Mouse (Mus musculus): ENCODE measurements around the gene Camp. TPM values are rescaled to one million over a fixed set of nuclear protein-coding genes. Genes with fewer than 3 reads are reported as not detected.

Gene Camp
- polyA plus RNA-seq (2014; fragmentation: Nextera tagmentation; extraction: Ambion mirVana): 0.61 TPM in 1 of 2 replicates, not detected in the other

DNA sequence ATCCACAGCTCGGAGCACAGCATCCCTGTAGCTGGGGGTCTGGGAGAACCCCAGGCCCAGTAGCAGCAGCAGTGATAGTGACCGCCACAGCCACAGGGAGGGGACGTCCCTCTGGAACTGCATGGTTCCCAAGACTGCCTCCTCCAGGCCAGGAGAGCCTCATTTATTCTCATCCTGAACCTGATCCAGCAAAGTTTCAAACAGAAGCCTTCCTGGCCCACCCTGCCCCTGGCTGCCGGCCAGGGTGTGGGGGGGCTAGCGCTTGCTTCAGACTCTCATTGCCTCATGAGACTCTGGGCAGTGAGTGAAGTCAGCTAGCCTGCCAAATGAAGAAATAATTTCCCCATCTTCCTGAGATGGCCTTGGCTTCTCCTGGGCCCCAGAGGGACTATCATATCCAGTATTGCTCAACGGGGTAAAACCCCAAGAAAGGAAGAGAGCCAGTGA is at the start of gene Camp:
Camp (minus strand) TSS at position 306 of the 447 bp plus-strand sequence.
- H3K4me3 ChIP-seq (ENCODE audit: low read depth, low read length): no peak within 1 kb of the TSS

DNA sequence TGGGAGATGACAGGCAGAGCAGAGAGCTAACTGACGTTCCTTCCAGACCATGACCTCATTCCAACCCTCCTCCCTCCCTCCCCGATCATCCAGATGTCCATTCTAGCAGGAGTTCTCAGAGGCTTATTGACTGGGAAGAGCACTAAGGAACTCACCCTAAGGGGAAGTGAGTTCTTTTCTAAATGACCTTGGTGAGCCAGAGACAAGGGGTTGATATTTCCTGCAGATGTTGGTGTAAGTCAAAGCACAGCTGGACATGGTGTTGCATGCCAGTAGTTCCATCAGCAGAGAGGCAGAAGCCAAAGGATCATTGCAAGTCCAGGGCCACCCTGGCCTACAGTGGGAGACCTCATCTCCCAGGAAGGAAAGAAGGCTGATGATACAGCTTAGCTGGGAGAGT is 48.6 kb upstream of the Camp start:
- Histone ChIP-seq H3K27ac (replicated peaks; ENCODE audit: low read depth, low read length) (no peak overlapping the region), H3K36me3 (ENCODE audit: control insufficient read depth, insufficient read depth, low read length) (peaks cover 3% of the 10 kb centered on the region; the same call in 1 of the 2 replicates), H3K9ac (ENCODE audit: low read length) (no peak overlapping the region), H3K27me3 (ENCODE audit: control insufficient read depth, insufficient read depth, low read length) (no peaks in the 10 kb centered on the region), H3K4me1 (ENCODE audit: control insufficient read depth, insufficient read depth, low read length) (peaks cover 5% of the 10 kb centered on the region; the same call in 1 of the 2 replicates), H3K4me2 (ENCODE audit: low read depth, severe bottlenecking) (no peak overlapping the region), H3K9me3 (ENCODE audit: control insufficient read depth, low read length) (no peaks in the 10 kb centered on the region), H3K4me3 (ENCODE audit: low read depth, low read length) (no peak overlapping the region)
- no peak for ATAC-seq (ENCODE audit: insufficient number of reproducible peaks, low FRiP score, low TSS enrichment, low read depth)
- 48% methylated on average over 2 of the region's 2 CpGs for WGBS
- no peak for DNase-seq (ENCODE audit: low spot score)

More for the DNA sequence above, at the start of gene Camp:
- DNase-seq (ENCODE audit: low spot score): no peak
- no peak within 1 kb of the TSS for H3K4me2 ChIP-seq (ENCODE audit: low read depth, severe bottlenecking)
- no peaks in the 10 kb centered on the region for H3K9me3 ChIP-seq (ENCODE audit: control insufficient read depth, low read length)
- ATAC-seq (ENCODE audit: insufficient number of reproducible peaks, low FRiP score, low TSS enrichment, low read depth): no peak
- H3K27ac ChIP-seq (replicated peaks; ENCODE audit: low read depth, low read length): no peak within 1 kb of the TSS
- no peaks in the 10 kb centered on the region; the same call in 1 of the 2 replicates for H3K36me3 ChIP-seq (ENCODE audit: control insufficient read depth, insufficient read depth, low read length)
- H3K4me1 ChIP-seq (ENCODE audit: control insufficient read depth, insufficient read depth, low read length): no peaks in the 10 kb centered on the region
- WGBS: 80% methylated on average over 5 of the region's 6 CpGs
- no peaks in the 10 kb centered on the region for H3K27me3 ChIP-seq (ENCODE audit: control insufficient read depth, insufficient read depth, low read length)
- H3K9ac ChIP-seq (ENCODE audit: low read length): no peak within 1 kb of the TSS

DNA sequence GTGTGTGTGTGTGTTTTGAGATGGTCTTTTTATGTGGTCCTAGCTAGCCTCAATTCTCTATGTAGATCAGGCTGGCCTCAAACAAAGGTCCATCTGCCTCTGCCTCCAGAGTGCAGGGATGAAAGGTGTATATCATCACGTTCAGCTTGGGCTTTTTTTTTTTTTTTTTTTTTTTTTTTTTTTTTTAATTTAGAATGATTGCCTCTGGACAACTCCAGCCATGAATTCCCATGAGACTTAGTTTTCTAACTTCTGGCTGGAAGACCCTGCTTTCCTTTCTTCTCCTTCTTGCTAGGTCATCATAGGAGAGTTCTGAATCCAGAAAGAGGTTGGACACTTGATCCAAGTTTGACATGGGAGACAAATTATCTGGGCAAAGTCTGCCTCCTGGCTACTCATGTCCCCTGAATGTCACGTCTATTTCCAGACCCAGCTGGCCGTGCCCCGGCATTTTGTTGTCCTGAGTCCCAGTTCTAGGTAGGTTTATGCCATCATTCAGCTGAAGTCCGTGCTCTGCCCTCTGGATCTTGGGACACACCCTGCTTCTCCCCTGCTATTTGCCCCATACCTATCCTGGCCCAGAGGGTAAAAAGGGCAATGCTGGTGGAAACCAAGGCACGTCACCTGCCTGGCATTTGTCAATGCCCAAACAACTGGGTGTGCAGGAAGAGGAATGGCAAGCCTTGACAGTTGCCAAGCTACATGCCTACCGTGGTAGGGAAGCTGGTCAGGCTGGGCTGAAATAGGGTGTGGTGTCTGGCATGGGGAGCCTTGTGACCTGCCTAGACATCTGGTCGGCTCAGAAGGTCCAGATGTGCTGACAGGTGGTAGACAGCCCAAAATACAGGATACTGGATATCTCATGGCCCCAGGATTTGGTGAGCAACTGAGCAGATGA is 47.1 kb upstream of the Camp start:
- Histone ChIP-seq H3K9me3 (ENCODE audit: control insufficient read depth, low read length) (no peaks in the 10 kb centered on the region), H3K9ac (ENCODE audit: low read length) (no peak overlapping the region), H3K27me3 (ENCODE audit: control insufficient read depth, insufficient read depth, low read length) (no peaks in the 10 kb centered on the region), H3K27ac (replicated peaks; ENCODE audit: low read depth, low read length) (no peak overlapping the region), H3K36me3 (ENCODE audit: control insufficient read depth, insufficient read depth, low read length) (peaks cover 15% of the 10 kb centered on the region; the same call in 1 of the 2 replicates), H3K4me3 (ENCODE audit: low read depth, low read length) (no peak overlapping the region), H3K4me1 (ENCODE audit: control insufficient read depth, insufficient read depth, low read length) (peaks cover 5% of the 10 kb centered on the region; the same call in 1 of the 2 replicates), H3K4me2 (ENCODE audit: low read depth, severe bottlenecking) (no peak overlapping the region)
- 82% methylated on average over 8 of the region's 8 CpGs for WGBS
- DNase-seq (ENCODE audit: low spot score) (no peak), ATAC-seq (ENCODE audit: insufficient number of reproducible peaks, low FRiP score, low TSS enrichment, low read depth) (no peak)

DNA sequence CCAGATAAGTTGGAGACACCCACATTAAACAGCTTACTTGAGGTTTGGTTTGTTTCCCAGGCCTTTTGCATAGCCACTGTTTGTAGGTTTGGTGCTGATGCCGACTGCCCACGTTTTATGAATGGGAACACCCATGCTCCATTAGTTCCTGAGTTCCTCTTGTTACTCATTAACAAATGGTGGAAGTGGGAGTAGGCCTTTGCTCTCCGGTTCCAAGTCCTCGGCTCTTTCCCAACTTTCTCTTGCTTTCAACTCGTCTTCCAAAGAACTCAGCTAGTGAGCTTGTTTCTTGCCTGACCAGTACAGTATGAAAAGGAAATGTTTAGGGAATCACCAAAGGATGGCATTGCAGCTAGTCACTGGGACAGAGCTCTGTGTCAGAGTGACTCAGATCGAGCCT is 46.2 kb upstream of the Camp start:
- Histone ChIP-seq H3K27ac (replicated peaks; ENCODE audit: low read depth, low read length) (no peak overlapping the region), H3K4me1 (ENCODE audit: control insufficient read depth, insufficient read depth, low read length) (peaks cover 5% of the 10 kb centered on the region; the same call in 1 of the 2 replicates), H3K9ac (ENCODE audit: low read length) (no peak overlapping the region), H3K4me3 (ENCODE audit: low read depth, low read length) (no peak overlapping the region), H3K27me3 (ENCODE audit: control insufficient read depth, insufficient read depth, low read length) (no peaks in the 10 kb centered on the region), H3K36me3 (ENCODE audit: control insufficient read depth, insufficient read depth, low read length) (peaks cover 23% of the 10 kb centered on the region; the same call in 1 of the 2 replicates), H3K4me2 (ENCODE audit: low read depth, severe bottlenecking) (no peak overlapping the region), H3K9me3 (ENCODE audit: control insufficient read depth, low read length) (no peaks in the 10 kb centered on the region)
- WGBS: 91% methylated on average over 6 of the region's 6 CpGs
- DNase-seq (ENCODE audit: low spot score): no peak
- ATAC-seq (ENCODE audit: insufficient number of reproducible peaks, low FRiP score, low TSS enrichment, low read depth): no peak

DNA sequence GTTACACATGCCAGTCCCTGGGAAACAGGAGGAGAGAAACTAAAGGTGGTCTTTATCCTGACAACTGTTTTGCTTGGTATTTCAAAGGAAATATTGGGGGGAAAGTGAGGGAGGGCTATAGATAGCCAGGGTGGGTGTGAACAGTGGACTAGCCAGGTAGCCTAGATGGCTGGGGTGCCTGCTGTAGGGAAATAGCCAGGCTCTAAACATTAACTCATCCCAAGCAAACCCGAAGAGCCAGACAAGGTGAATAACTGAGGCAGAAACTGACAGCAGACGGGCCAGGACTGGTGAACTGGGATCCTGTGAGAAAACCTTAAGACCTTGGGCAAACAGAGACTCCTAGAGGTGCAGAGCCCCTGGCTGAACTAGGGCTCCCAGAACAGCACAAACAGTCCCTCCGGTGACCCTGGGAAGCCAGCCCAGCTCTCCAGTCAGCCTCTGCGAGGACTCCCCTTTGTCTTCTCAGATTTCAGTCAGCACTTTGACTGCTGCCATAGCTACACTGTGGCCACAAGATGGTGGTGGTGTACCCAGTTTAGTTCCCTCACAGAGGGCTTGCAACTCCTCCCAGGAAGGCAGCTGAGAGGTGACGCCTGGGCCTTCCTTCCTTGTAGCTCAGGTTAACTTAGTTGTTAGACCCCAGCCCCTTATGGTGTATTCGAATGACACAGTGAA is 45.1 kb upstream of the Camp start:
- peak; percentile 85 for DNase-seq (ENCODE audit: low spot score)
- peak; percentile 84 for ATAC-seq (ENCODE audit: insufficient number of reproducible peaks, low FRiP score, low TSS enrichment, low read depth)
- H3K27ac ChIP-seq (replicated peaks; ENCODE audit: low read depth, low read length): peak overlapping the region; percentile 79
- H3K27me3 ChIP-seq (ENCODE audit: control insufficient read depth, insufficient read depth, low read length): no peaks in the 10 kb centered on the region
- H3K9me3 ChIP-seq (ENCODE audit: control insufficient read depth, low read length): no peaks in the 10 kb centered on the region
- H3K4me2 ChIP-seq (ENCODE audit: low read depth, severe bottlenecking): no peak overlapping the region
- WGBS: 25% methylated on average over 6 of the region's 6 CpGs
- H3K36me3 ChIP-seq (ENCODE audit: control insufficient read depth, insufficient read depth, low read length): peaks cover 30% of the 10 kb centered on the region; the same call in 1 of the 2 replicates
- H3K4me1 ChIP-seq (ENCODE audit: control insufficient read depth, insufficient read depth, low read length): peaks cover 5% of the 10 kb centered on the region; the same call in 1 of the 2 replicates
- H3K9ac ChIP-seq (ENCODE audit: low read length): peak overlapping the region; percentile 52
- no peak overlapping the region for H3K4me3 ChIP-seq (ENCODE audit: low read depth, low read length)

DNA sequence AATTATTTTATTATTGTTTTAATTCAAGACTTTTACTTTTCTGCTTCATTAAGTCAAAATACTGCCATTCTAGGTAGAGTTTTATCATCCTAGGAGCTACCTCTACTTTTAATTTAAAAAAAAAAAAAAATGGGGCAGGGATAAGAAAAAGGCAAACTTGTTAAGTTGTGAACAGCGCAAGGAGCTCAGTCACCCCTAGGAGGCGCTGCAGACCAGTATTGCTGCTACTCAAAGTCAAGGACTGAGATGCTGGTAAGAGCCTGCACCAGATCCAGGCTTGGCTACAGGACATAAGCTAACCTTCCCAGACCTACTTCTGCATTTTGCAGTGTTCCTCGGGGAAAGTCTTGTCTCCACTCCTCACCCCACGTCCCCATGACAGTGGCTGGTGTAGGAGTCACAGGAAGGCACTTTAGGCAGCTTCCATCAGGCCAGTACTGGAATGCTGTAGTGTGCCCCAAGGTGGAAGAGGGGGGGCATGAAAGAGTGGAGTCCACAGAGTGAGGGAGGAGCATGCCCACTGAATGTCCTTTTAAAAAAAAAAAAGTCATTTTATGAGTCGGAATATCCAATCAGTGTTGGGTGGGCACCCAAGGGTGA is 43.3 kb upstream of the Camp start:
- 72% methylated on average over 5 of the region's 5 CpGs for WGBS
- Histone ChIP-seq H3K36me3 (ENCODE audit: control insufficient read depth, insufficient read depth, low read length) (peaks cover 40% of the 10 kb centered on the region), H3K4me3 (ENCODE audit: low read depth, low read length) (no peak overlapping the region), H3K27me3 (ENCODE audit: control insufficient read depth, insufficient read depth, low read length) (no peaks in the 10 kb centered on the region), H3K9ac (ENCODE audit: low read length) (no peak overlapping the region), H3K4me2 (ENCODE audit: low read depth, severe bottlenecking) (no peak overlapping the region), H3K27ac (replicated peaks; ENCODE audit: low read depth, low read length) (no peak overlapping the region), H3K9me3 (ENCODE audit: control insufficient read depth, low read length) (no peaks in the 10 kb centered on the region), H3K4me1 (ENCODE audit: control insufficient read depth, insufficient read depth, low read length) (peaks cover 5% of the 10 kb centered on the region; the same call in 1 of the 2 replicates)
- ATAC-seq (ENCODE audit: insufficient number of reproducible peaks, low FRiP score, low TSS enrichment, low read depth): no peak
- peak; percentile 89 for DNase-seq (ENCODE audit: low spot score)

DNA sequence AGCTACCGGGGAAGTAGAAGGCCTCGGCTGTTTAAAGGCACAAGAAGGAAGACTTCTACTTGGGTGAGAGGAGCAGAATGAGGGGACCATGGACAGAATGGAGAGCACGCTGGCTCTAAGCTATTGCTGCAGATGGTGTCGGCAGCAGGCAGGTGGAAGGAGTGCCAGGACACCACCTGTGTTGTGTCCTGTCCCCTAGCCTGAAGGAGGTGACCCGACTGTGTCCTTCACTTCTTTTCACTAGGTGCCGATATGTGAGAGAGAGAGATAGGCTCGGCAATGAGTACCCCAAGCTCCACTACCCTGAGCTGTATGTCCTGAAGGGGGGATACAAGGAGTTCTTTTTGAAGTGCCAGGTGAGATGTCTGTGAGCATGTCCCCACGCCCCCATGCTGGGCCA is 42.1 kb upstream of the Camp start:
- Histone ChIP-seq H3K4me1 (ENCODE audit: control insufficient read depth, insufficient read depth, low read length) (peaks cover 5% of the 10 kb centered on the region; the same call in 1 of the 2 replicates), H3K27me3 (ENCODE audit: control insufficient read depth, insufficient read depth, low read length) (no peaks in the 10 kb centered on the region), H3K27ac (replicated peaks; ENCODE audit: low read depth, low read length) (no peak overlapping the region), H3K9me3 (ENCODE audit: control insufficient read depth, low read length) (no peaks in the 10 kb centered on the region), H3K36me3 (ENCODE audit: control insufficient read depth, insufficient read depth, low read length) (peaks cover 46% of the 10 kb centered on the region), H3K9ac (ENCODE audit: low read length) (no peak overlapping the region), H3K4me3 (ENCODE audit: low read depth, low read length) (no peak overlapping the region), H3K4me2 (ENCODE audit: low read depth, severe bottlenecking) (no peak overlapping the region)
- no peak for ATAC-seq (ENCODE audit: insufficient number of reproducible peaks, low FRiP score, low TSS enrichment, low read depth)
- WGBS: 93% methylated on average over 8 of the region's 8 CpGs
- no peak for DNase-seq (ENCODE audit: low spot score)

DNA sequence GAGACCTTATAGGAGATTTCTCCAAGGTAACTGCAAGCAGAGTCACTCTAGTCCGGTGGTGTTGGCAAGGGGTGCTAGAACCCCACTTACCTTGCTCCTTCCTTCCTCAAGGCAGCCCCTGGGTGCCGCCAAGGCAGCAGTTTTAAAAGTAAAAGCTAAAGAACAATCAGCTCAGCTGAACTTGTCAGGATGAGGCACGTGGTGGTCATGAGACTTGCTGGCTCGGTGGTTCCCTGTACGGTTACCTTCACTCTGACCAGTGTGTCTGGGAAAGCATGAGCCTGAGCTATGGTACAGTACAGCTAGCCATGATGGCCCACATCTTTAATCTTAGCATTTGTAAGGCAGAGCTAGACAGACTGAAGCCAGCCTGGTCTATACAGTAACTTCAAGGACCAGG is 37.9 kb upstream of the Camp start:
- Histone ChIP-seq H3K4me2 (ENCODE audit: low read depth, severe bottlenecking) (no peak overlapping the region), H3K36me3 (ENCODE audit: control insufficient read depth, insufficient read depth, low read length) (peaks cover 58% of the 10 kb centered on the region), H3K27ac (replicated peaks; ENCODE audit: low read depth, low read length) (no peak overlapping the region), H3K4me1 (ENCODE audit: control insufficient read depth, insufficient read depth, low read length) (no peaks in the 10 kb centered on the region), H3K27me3 (ENCODE audit: control insufficient read depth, insufficient read depth, low read length) (no peaks in the 10 kb centered on the region), H3K4me3 (ENCODE audit: low read depth, low read length) (no peak overlapping the region), H3K9ac (ENCODE audit: low read length) (no peak overlapping the region), H3K9me3 (ENCODE audit: control insufficient read depth, low read length) (no peaks in the 10 kb centered on the region)
- ATAC-seq (ENCODE audit: insufficient number of reproducible peaks, low FRiP score, low TSS enrichment, low read depth) (no peak), DNase-seq (ENCODE audit: low spot score) (no peak)
- WGBS: 90% methylated on average over 5 of the region's 5 CpGs
